Mouse (Mus musculus): Measurements from ENCODE around the gene Olfr1441. TPM values are rescaled to one million over a fixed set of nuclear protein-coding genes. Genes with fewer than 3 reads are reported as not detected.
A peak's percentile ranks its signal among the peaks of the same experiment; 100 is the strongest.

Olfr1441 gene
- polyA plus RNA-seq (2015; fragmentation: Nextera tagmentation; extraction: Ambion mirVana) = not detected in 2 replicates

DNA sequence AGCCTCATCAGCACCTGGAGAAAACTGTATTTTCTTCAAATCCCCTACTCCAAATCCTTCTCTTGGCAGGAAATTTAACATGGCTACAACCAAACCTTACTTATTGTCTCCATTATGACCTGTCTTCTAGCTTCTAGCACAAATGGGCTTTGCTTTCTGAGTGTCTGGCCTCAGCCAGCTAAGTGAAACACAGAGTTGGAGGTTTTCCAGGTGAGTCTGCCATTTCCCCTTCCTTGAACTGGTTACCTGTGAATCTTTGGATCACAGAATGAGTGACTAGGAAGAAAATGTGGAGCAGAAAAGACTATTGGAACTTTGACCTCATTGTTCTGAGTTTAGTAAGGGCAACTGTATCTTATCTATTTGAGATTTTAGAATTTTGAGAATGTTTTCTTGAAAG is at the start of gene Olfr1441:
Gene Olfr1441, plus strand, starts transcription at position 73 of the 400 bp plus-strand sequence.
- DNase-seq (ENCODE audit: low spot score) = no peak
- Histone ChIP-seq H3K36me3 (ENCODE audit: insufficient read depth, low read length) (no peaks in the 10 kb centered on the region), H3K4me2 (replicated peaks; ENCODE audit: low read depth, low read length) (no peak within 1 kb of the TSS), H3K9ac (replicated peaks; ENCODE audit: low read depth) (no peak within 1 kb of the TSS), H3K27ac (ENCODE audit: low read length) (no peak within 1 kb of the TSS), H3K4me3 (ENCODE audit: low read depth, low read length) (no peak within 1 kb of the TSS), H3K4me1 (ENCODE audit: insufficient read depth, low read depth, low read length) (no peaks in the 10 kb centered on the region), H3K27me3 (replicated peaks; ENCODE audit: insufficient read depth, low read length) (no peaks in the 10 kb centered on the region), H3K9me3 (ENCODE audit: low read length) (no peaks in the 10 kb centered on the region)
- no peak for TF ChIP-seq CTCF (IDR thresholded peaks at IDR 0.05)
- TF ChIP-seq EP300 (IDR thresholded peaks at IDR 0.05) = no peak
- ATAC-seq = no peak

GRCm38 (mm10) chr19:12373004-12373403 is 44.2 kb upstream of the Olfr1441 start:
- Histone ChIP-seq H3K9ac (replicated peaks; ENCODE audit: low read depth) (no peak overlapping the region), H3K4me3 (ENCODE audit: low read depth, low read length) (no peak overlapping the region), H3K27ac (ENCODE audit: low read length) (no peak overlapping the region), H3K27me3 (replicated peaks; ENCODE audit: insufficient read depth, low read length) (no peaks in the 10 kb centered on the region), H3K36me3 (ENCODE audit: insufficient read depth, low read length) (no peaks in the 10 kb centered on the region), H3K9me3 (ENCODE audit: low read length) (no peaks in the 10 kb centered on the region), H3K4me1 (ENCODE audit: insufficient read depth, low read depth, low read length) (no peaks in the 10 kb centered on the region), H3K4me2 (replicated peaks; ENCODE audit: low read depth, low read length) (no peak overlapping the region)
- no peak for DNase-seq (ENCODE audit: low spot score)
- ATAC-seq = no peak
- TF ChIP-seq EP300 (IDR thresholded peaks at IDR 0.05) (no peak), CTCF (IDR thresholded peaks at IDR 0.05) (no peak)
- WGBS = 74% methylated on average over 3 of the region's 3 CpGs

- 50% methylated on average over 2 of the region's 2 CpGs for WGBS
- Histone ChIP-seq H3K9ac (replicated peaks; ENCODE audit: low read depth) (no peak overlapping the region), H3K4me2 (replicated peaks; ENCODE audit: low read depth, low read length) (no peak overlapping the region), H3K4me3 (ENCODE audit: low read depth, low read length) (no peak overlapping the region), H3K36me3 (ENCODE audit: insufficient read depth, low read length) (no peaks in the 10 kb centered on the region), H3K4me1 (ENCODE audit: insufficient read depth, low read depth, low read length) (no peaks in the 10 kb centered on the region), H3K27ac (ENCODE audit: low read length) (no peak overlapping the region), H3K27me3 (replicated peaks; ENCODE audit: insufficient read depth, low read length) (no peaks in the 10 kb centered on the region), H3K9me3 (ENCODE audit: low read length) (no peaks in the 10 kb centered on the region)
- DNase-seq (ENCODE audit: low spot score) = peak; percentile 6
- TF ChIP-seq CTCF (IDR thresholded peaks at IDR 0.05) (no peak), EP300 (IDR thresholded peaks at IDR 0.05) (no peak)
- no peak for ATAC-seq
These were observed 42.7 kb upstream of the Olfr1441 start for GRCm38 (mm10) chr19:12374465-12375025.

DNA sequence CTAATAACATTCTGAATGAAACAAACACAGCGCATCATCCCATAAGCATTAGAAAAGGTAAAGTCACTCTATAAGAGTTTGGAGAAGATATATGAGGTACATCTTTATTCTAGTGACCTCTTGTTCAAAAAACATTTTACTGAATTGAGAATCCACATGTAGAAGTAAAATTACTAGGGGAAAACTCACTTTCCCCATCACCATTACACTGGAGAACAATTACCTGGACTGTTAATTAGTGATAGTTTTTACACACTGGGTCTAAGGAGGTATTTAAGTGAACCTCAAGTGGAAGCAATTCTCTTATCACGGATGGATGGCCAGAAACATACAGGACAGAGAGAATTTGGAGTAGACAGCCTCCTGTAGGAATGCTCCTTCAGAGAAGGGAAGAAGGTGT is 30.3 kb upstream of the Olfr1441 start, which contains the start of gene Olfr1440:
Gene Olfr1440, plus strand, starts transcription at position 301 of the 400 bp plus-strand sequence.
- no peak for ATAC-seq

DNA sequence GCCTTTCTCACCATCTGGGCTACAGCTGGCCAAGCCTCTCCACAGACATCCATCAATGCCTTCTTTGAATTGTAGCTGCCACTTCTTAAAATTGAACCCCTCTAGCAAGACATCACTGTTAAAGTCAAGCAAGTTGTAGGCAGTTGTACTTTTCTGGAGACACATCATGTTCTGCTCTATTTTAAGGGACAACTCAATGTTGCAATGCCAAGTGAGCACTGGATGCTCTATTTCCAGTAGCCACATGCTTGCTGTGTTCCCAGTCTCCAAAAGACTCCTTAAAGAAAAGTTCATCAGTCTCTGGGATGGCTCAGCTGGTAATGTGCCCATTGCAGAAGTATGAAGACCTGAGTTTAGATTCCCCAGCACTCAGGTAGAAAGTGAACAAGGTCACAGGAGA is 3.5 kb upstream of the Olfr1441 start:
- H3K4me3 ChIP-seq (ENCODE audit: low read depth, low read length) = no peak overlapping the region
- H3K27ac ChIP-seq (ENCODE audit: low read length) = no peak overlapping the region
- no peak for TF ChIP-seq EP300 (IDR thresholded peaks at IDR 0.05)
- no peak for TF ChIP-seq CTCF (IDR thresholded peaks at IDR 0.05)

More for the DNA sequence above, 30.3 kb upstream of the Olfr1441 start, which contains the start of gene Olfr1440:
- Histone ChIP-seq H3K36me3 (ENCODE audit: insufficient read depth, low read length) (no peaks in the 10 kb centered on the region), H3K4me3 (ENCODE audit: low read depth, low read length) (no peak within 1 kb of the TSS), H3K4me2 (replicated peaks; ENCODE audit: low read depth, low read length) (no peak within 1 kb of the TSS), H3K9ac (replicated peaks; ENCODE audit: low read depth) (no peak within 1 kb of the TSS), H3K27ac (ENCODE audit: low read length) (no peak within 1 kb of the TSS), H3K27me3 (replicated peaks; ENCODE audit: insufficient read depth, low read length) (no peaks in the 10 kb centered on the region), H3K4me1 (ENCODE audit: insufficient read depth, low read depth, low read length) (no peaks in the 10 kb centered on the region), H3K9me3 (ENCODE audit: low read length) (no peaks in the 10 kb centered on the region)
- 70% methylated on average over 2 of the region's 2 CpGs for WGBS
- TF ChIP-seq EP300 (IDR thresholded peaks at IDR 0.05) (no peak), CTCF (IDR thresholded peaks at IDR 0.05) (no peak)
- no peak for DNase-seq (ENCODE audit: low spot score)

DNA sequence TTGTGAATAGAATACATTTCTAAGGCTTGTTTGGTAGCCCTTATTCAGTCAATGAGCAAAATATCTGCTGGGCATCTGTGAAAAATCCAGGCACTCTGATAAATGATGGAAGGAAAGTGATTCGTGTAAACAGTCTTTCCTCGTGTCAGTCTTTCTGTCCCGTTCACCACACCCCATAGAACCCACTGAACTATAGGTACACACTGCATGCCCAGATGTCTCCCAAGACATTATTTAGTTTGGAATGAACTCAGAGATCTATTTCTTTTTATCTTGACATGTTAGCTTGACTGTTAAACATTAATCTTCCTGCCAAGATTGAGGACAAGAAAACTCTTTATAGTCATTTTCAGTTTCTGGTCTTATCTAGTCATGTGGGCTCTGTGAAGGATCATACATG is 1.1 kb downstream of the Olfr1441 start:
- Histone ChIP-seq H3K4me2 (replicated peaks; ENCODE audit: low read depth, low read length) (no peak overlapping the region), H3K9ac (replicated peaks; ENCODE audit: low read depth) (no peak overlapping the region), H3K4me3 (ENCODE audit: low read depth, low read length) (no peak overlapping the region), H3K27ac (ENCODE audit: low read length) (no peak overlapping the region), H3K36me3 (ENCODE audit: insufficient read depth, low read length) (no peaks in the 10 kb centered on the region), H3K4me1 (ENCODE audit: insufficient read depth, low read depth, low read length) (no peaks in the 10 kb centered on the region), H3K9me3 (ENCODE audit: low read length) (no peaks in the 10 kb centered on the region), H3K27me3 (replicated peaks; ENCODE audit: insufficient read depth, low read length) (no peaks in the 10 kb centered on the region)
- 29% methylated on average over 3 of the region's 3 CpGs for WGBS
- TF ChIP-seq EP300 (IDR thresholded peaks at IDR 0.05) (no peak), CTCF (IDR thresholded peaks at IDR 0.05) (no peak)
- DNase-seq (ENCODE audit: low spot score) (no peak), ATAC-seq (no peak)

More for the DNA sequence above, 3.5 kb upstream of the Olfr1441 start:
- ATAC-seq (no peak), DNase-seq (ENCODE audit: low spot score) (no peak)
- no peak overlapping the region for H3K4me2 ChIP-seq (replicated peaks; ENCODE audit: low read depth, low read length)
- no peak overlapping the region for H3K9ac ChIP-seq (replicated peaks; ENCODE audit: low read depth)
- no peaks in the 10 kb centered on the region for H3K4me1 ChIP-seq (ENCODE audit: insufficient read depth, low read depth, low read length)
- no peaks in the 10 kb centered on the region for H3K36me3 ChIP-seq (ENCODE audit: insufficient read depth, low read length)
- H3K27me3 ChIP-seq (replicated peaks; ENCODE audit: insufficient read depth, low read length) = no peaks in the 10 kb centered on the region
- no peaks in the 10 kb centered on the region for H3K9me3 ChIP-seq (ENCODE audit: low read length)

GRCm38 (mm10) chr19:12420555-12420954 is 3.3 kb downstream of the Olfr1441 start:
- H3K27me3 ChIP-seq (replicated peaks; ENCODE audit: insufficient read depth, low read length) = no peaks in the 10 kb centered on the region
- no peak overlapping the region for H3K4me2 ChIP-seq (replicated peaks; ENCODE audit: low read depth, low read length)
- WGBS = 60% methylated on average over 6 of the region's 6 CpGs
- no peak overlapping the region for H3K27ac ChIP-seq (ENCODE audit: low read length)
- ATAC-seq = no peak
- H3K9ac ChIP-seq (replicated peaks; ENCODE audit: low read depth) = no peak overlapping the region
- TF ChIP-seq CTCF (IDR thresholded peaks at IDR 0.05) (no peak), EP300 (IDR thresholded peaks at IDR 0.05) (no peak)
- H3K9me3 ChIP-seq (ENCODE audit: low read length) = no peaks in the 10 kb centered on the region
- H3K36me3 ChIP-seq (ENCODE audit: insufficient read depth, low read length) = no peaks in the 10 kb centered on the region
- H3K4me1 ChIP-seq (ENCODE audit: insufficient read depth, low read depth, low read length) = no peaks in the 10 kb centered on the region
- no peak for DNase-seq (ENCODE audit: low spot score)
- H3K4me3 ChIP-seq (ENCODE audit: low read depth, low read length) = no peak overlapping the region

Data from lung, postnatal 0 days (tissue).